Mouse (Mus musculus) MN1 (cell line): ENCODE data around the gene Tulp3.

Source experiments
- DNase-seq: peaks from one replicate; pipeline ENCODE4 v3.0.0-alpha.2; 2016; ENCODE audit warnings: low spot score

Tulp3 gene

DNA sequence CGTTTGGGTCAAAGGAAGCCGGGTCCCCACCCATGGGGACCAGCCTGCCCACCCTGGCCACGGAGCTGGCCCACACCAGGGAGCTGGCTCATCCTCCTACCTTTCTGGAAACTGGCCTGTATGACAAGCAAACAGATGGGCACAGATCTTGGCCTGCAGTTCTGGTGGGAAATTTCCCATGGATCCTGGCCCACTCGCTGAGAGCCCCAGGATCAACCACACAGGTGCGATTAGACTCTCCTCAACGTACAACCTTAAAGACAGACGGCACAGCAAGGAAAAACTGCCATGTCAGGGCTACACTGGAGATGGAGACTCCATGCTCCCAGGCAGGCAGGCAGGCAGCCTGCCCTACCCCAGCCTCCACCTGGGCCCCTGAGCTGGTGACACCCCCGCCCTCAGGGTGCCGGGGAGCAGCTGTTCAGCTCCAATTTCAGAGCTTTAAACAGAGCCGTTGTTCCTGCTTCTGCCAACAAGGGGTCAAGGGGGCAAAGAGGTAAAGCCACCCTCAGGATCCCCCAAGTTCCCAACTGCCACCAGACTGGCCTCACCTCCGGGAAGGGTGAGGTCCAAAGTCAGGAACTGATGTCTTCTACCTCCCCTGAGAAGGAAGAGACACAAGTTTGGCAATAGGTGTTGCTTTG is 58.8 kb downstream of the Tulp3 start:
- DNase-seq = no peak

DNA sequence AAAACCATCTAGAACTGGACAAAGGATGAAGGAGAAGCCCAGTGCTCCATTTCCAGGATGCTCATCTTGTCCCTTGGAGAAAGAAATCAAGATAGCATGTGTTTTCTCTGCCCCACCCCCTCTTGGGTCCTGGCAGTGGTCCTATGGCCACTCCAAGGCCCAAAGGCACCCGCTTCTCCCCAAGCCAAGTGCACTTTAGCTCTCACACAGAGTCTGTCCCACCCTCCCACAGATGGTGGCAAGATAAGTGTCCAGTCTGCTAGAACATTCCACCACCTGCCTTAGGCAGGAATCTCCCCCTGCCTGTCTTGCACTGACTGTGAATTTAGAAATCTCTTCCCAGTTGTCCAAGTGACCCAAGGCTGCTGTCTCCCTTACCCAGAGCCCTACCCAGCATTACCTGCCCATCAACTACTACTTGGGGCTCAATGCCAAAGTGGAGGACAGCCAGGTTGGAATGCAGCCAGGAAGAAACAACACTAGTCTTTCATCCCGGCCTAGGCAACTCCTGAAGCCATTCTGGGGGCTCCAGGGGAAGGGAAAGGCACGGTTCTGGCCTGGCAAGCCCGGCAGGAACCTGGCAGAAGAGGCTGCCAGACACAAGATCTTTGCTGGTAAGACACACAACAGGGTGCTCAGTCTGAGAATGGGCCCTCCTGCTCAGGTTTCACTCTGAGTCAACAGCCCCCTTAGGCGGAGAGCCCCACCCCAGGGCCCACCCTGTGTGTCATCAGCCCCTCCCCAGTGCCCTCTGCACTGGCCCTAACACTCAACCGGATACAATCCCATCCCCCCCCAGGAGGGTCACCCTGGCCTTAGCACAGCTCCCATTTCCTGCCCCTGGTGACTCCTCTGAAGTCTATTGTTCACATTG is 59.5 kb downstream of the Tulp3 start:
- DNase-seq = no peak

DNA sequence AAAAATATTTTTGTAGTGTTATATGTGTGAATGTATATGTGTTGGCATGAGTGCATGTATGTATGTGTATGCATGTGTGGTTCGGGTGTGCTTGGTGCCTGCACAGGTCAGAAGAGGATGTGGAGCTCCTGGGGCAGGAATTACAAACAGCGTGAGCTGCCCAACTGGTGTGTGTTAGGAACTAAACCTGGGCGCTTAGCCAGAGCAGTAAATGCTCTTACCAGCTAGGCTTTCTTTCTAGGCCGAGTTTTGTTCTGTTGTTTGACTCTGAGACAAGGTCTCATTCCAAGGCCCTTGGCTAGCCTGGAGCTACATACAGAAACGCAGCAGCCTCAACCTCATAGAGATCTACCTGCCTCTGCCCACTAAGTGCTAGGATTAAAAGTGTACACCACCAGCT is 64.4 kb downstream of the Tulp3 start:
- no peak for DNase-seq

DNA sequence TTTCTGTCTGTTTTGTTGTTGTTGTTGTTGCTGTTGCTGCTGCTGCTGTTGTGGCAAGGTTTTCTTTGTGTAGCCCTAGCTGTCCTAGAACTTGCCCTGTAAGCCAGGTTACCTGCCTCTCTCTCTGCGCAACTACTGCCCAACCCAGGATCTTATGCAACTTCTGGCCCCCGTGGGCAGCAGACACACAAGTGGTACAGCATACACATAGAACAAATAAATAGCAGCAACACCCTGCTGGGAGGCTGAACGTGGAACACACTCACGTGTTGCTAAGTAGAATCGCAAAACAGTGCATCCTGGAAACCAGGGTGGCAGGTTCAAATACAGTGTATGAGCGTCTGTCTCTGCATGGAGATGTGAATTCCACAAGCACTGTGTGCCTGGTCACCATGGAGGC is 67.0 kb downstream of the Tulp3 start:
- no peak for DNase-seq

DNA sequence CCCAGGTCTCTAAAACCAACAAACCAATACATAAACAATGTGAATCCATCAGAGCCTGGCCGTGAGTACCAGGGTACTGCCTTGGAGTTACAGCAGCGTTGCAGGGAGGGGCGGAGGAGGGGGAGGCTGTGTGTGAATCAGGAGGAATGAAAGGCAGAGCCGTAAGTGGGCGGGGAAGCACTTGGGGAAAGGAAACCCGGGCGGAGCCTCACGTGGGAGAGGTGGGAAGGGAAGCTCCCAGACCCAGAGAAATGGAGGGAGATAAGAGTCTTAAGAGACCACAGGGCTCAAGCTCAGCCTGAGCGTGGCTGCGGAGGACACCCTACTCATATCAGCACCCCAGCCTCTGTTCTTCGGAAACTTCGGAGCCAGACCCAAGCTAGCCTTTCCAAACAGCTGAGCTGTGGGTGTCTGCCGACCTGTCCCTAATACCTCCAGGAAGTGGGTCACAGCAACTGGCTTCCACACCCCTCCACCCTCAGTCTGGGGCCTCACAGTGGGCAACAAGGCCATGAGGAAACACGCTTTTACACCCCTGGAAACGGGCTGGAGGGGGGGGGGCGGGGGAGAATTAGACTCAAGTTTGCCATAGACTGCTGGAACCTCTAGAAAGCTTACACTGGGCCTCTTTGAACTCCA is 69.7 kb downstream of the Tulp3 start:
- no peak for DNase-seq

DNA sequence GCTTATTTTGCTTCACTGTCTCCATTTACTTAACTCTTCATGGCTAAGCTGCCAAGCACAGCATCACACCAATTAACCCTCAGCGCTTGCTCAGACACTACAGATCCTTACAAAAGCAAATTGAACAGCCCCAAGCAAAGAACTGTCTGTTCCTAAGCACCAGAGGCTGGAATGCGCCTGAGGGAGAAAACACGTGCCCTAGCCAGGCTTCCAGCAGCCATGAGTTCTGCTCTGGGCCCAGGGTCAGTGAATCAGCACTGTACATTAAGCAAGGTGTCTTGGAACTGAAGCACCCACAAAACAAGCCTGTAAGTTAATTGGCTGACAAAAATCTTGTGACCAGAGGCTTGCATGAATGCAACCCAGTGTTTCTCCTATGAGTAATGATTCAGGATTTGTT is 73.5 kb downstream of the Tulp3 start:
- DNase-seq = no peak

DNA sequence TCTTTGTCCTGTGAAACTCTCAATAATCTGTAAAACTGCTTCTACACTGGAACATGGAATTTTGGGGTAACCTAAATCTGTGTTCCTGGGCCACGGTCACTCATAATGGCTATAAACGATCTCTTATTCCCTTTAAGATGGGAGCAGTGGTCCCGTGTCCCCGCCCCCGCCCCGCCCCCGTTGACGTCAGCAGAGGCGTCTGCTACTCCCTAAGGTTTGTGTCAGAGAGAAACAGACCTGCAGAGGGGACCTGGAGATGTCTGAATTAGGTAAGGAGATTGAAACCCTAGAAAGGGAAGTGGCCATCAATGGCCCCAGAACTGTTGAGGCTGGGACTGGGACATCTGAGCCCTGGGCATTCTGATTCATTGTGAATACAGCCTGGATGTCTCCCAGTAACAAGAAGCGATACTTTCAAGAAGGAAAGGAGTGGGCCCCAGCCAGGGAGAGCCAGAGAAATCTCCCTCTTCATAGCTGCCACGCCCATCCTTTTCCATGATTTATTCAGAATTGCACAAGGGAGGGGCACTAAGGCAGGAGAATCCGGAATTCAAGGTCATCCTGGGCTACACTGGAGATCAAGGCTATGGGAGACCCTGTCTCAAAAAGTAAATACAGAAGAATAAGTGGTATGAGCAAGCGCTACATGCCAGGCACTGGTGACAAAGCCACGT is 75.0 kb downstream of the Tulp3 start:
- no peak for DNase-seq

DNA sequence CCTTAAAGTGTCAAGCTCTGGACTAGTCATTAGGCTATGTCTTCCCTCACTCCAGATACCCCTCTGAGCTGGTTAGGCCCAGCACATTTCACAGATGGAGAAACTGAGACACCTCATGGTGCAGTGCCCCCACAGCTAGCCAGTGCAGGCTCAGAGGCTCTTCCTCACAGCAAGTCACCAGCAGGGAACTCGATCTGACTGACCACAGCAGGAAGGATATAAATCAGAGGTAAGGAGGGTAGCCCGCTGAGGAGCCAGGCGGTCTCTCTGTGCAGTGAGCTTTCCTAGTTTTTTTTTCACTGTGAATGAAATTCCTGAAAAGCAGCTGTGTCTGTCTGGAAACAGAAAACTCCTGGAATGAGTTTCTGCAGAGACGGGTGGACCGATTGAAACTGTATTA is 76.0 kb downstream of the Tulp3 start:
- no peak for DNase-seq

DNA sequence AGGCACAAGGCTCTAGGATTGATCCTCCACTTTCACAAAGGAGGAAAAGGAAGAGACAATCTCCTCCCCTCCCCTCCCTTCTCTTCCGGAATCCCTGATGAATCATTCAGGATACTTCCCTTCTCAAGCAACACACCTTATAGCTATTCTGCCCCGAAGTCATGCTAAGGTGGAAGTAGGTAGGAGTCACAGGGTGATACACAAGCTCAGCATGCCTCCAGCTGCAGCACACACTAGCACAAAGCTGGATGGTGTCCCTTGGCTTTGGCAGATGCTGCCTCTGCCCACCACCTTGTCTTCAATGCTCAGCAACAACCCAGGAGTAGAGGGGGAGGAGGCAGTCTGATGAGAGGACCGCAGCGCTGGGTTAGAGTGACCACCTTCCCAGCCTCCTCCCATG is 76.6 kb downstream of the Tulp3 start:
- DNase-seq = no peak

DNA sequence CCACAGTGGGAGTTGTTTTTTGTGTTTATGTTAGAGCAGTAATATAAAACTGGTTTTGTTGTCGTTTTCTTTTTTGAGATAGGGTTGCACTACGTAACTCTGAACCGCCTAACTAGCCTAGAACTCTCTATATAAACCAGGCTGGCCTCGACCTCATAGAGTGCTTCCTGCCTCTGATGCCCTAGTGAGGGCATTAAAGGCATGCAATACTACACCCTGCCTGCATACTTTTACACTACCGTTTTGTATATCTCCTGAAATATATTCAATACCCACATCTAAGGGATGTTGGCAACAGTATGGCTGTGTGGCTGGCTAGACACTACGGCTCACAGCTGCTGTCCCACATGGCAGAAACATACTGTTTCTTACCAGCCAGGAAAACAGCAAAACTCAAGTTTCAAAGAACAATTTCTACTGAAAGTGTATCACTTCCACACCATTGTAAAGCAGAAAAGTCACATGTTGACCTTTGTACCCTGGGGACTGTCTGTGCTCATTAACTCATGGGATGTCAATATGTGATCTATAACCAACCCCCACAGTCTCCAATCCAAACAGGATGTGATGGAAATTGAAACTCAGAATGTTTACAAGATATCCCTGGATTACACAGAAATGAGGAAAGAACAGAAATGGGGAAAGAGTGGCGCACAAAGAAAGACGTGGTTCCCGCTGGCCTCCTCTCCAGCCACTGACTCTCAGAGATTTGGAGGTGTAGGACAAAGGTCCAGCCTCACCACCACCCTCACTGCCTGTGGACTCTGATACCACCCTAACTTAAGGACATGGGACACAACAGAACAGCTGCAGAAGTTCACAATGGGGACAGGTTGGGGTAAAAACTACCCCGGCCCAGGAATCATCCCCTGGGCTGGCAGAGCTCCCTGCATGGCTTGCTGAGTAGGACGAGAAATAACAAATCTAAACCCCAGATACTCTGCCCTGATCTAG is 78.2 kb downstream of the Tulp3 start:
- no peak for DNase-seq

DNA sequence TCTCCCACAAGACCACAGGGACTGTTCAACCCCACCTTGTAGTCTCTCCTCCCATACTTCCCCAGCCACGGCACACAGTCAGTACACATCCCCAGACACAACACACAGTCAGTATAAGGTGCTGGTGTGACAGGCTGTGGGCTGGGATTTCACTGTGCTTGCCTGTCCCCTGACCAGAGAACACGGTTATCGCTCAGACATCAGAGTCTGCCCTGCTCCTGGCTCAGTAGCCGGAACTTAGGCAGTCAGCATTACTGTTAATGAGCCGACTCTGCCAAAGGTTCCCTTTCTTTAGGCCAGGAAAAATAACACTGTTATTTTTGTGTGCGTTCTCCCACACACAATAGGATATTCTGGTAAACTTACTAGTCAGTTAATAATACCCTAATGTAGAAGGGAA is 79.3 kb downstream of the Tulp3 start:
- no peak for DNase-seq

DNA sequence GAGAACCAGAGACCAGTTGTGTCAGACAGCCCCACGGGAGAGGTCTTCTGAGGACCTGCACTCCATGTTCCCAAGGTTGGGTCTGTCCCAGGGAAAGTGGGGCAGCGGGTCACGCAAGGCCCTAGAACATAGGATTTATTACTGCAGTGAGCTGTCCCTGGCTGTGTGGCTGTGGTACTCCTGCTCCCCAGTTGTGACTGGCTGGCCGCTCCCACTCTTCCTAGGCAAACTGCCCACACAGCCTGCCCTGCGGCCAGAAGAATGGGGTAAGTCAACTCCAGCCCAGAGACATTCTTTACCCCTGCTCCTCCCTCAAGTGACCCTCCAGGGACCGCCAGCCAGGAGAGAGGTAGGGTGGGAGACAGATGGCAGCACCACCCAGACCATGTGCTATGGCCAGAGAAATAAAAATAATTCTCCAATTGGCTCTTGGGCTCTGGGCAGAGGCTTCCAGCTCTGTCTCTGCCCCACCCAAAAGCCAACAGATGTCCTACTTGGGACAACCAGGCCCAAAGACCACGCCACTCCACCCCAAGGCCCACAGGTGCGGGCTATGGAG is 80.1 kb downstream of the Tulp3 start:
- DNase-seq = no peak

DNA sequence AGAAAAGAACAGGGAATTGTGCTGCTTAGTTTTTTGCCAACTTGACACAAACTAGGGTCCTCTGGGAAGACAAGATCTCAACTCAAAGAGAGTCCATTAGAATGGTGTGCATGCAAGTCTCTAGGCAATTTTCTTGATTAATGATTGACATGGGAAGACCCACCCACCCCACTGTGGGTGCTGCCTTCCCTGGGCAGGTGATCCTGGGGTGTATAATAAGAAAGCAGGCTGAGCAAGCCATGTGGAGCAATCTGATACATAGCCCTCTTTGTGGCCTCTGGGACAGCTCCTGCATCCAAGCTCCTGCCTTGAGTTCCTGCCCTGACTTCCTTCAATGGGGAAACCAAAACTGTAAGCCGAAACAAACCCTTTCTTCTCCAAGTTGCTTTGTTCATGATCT is 82.1 kb downstream of the Tulp3 start:
- no peak for DNase-seq

DNA sequence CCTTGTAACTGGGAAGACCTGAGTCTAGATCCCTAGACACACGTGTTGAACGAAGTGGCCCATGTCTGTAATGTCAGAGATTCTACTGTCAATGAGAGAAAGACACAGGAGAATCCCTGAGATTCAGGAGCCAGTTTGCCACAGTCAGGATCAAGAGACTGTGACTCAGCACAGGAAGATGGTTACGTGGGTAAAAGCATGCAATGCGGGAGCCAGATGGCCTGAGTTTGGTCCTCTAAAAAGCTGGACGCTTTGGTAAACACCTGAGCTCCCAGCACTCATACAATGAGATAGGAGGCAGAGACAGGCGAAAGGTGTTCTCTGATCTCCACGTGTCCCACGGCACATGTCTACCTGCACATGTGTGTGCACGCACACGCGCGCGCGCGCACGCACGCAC is 82.9 kb downstream of the Tulp3 start:
- no peak for DNase-seq
